Mouse (Mus musculus): Measurements from ENCODE around the gene Cd209e. TPM values are rescaled to one million over a fixed set of nuclear protein-coding genes. Genes with fewer than 3 reads are reported as not detected.

Gene Cd209e
- polyA plus RNA-seq (2014; fragmentation: Illumina TruSeq; extraction: RNeasy Lipid Tissue Mini Kit (QIAGEN cat#74804); ENCODE audit: low read depth, low replicate concordance) = not detected

GRCm38 (mm10) chr8:3854209-3854608 is at the start of gene Cd209e:
Gene Cd209e, minus strand, starts transcription at chr8:3854309.

GRCm38 (mm10) chr8:3878455-3878854 is 24.3 kb upstream of the Cd209e start, which contains the start of gene Cd209d:
Gene Cd209d, minus strand, starts transcription at chr8:3878555.

Other genes starting within 250 kb of the Cd209e start
- gene Xab2, start 233.0 kb downstream of the Cd209e start, polyA plus RNA-seq (2014; fragmentation: Illumina TruSeq; extraction: RNeasy Lipid Tissue Mini Kit (QIAGEN cat#74804); ENCODE audit: low read depth, low replicate concordance) = 16.1 TPM
- gene Pet100, start 232.8 kb downstream of the Cd209e start, polyA plus RNA-seq (2014; fragmentation: Illumina TruSeq; extraction: RNeasy Lipid Tissue Mini Kit (QIAGEN cat#74804); ENCODE audit: low read depth, low replicate concordance) = 38.0 TPM
- not detected for gene Pcp2, start 228.8 kb downstream of the Cd209e start, polyA plus RNA-seq (2014; fragmentation: Illumina TruSeq; extraction: RNeasy Lipid Tissue Mini Kit (QIAGEN cat#74804); ENCODE audit: low read depth, low replicate concordance)
- gene Stxbp2, start 223.4 kb downstream of the Cd209e start, polyA plus RNA-seq (2014; fragmentation: Illumina TruSeq; extraction: RNeasy Lipid Tissue Mini Kit (QIAGEN cat#74804); ENCODE audit: low read depth, low replicate concordance) = 9.3 TPM
- gene Retn, start 198.5 kb downstream of the Cd209e start, polyA plus RNA-seq (2014; fragmentation: Illumina TruSeq; extraction: RNeasy Lipid Tissue Mini Kit (QIAGEN cat#74804); ENCODE audit: low read depth, low replicate concordance) = 5.4 TPM
- gene Mcemp1, start 188.6 kb downstream of the Cd209e start, polyA plus RNA-seq (2014; fragmentation: Illumina TruSeq; extraction: RNeasy Lipid Tissue Mini Kit (QIAGEN cat#74804); ENCODE audit: low read depth, low replicate concordance) = not detected
- gene Fcor, start 181.9 kb downstream of the Cd209e start, polyA plus RNA-seq (2014; fragmentation: Illumina TruSeq; extraction: RNeasy Lipid Tissue Mini Kit (QIAGEN cat#74804); ENCODE audit: low read depth, low replicate concordance) = 5.2 TPM
- 24.2 TPM for gene Trappc5, start 178.0 kb downstream of the Cd209e start, polyA plus RNA-seq (2014; fragmentation: Illumina TruSeq; extraction: RNeasy Lipid Tissue Mini Kit (QIAGEN cat#74804); ENCODE audit: low read depth, low replicate concordance)
- gene Fcer2a, start 160.1 kb downstream of the Cd209e start, polyA plus RNA-seq (2014; fragmentation: Illumina TruSeq; extraction: RNeasy Lipid Tissue Mini Kit (QIAGEN cat#74804); ENCODE audit: low read depth, low replicate concordance) = 0.73 TPM
- gene Clec4g, start 133.7 kb downstream of the Cd209e start, polyA plus RNA-seq (2014; fragmentation: Illumina TruSeq; extraction: RNeasy Lipid Tissue Mini Kit (QIAGEN cat#74804); ENCODE audit: low read depth, low replicate concordance) = 0.99 TPM
- gene Cd209a, start 105.3 kb downstream of the Cd209e start, polyA plus RNA-seq (2014; fragmentation: Illumina TruSeq; extraction: RNeasy Lipid Tissue Mini Kit (QIAGEN cat#74804); ENCODE audit: low read depth, low replicate concordance) = 0.76 TPM
- gene Cd209d, start 24.2 kb upstream of the Cd209e start, polyA plus RNA-seq (2014; fragmentation: Illumina TruSeq; extraction: RNeasy Lipid Tissue Mini Kit (QIAGEN cat#74804); ENCODE audit: low read depth, low replicate concordance) = not detected
- 0.52 TPM for gene Cd209b, start 72.5 kb upstream of the Cd209e start, polyA plus RNA-seq (2014; fragmentation: Illumina TruSeq; extraction: RNeasy Lipid Tissue Mini Kit (QIAGEN cat#74804); ENCODE audit: low read depth, low replicate concordance)
- gene Cd209c, start 100.4 kb upstream of the Cd209e start, polyA plus RNA-seq (2014; fragmentation: Illumina TruSeq; extraction: RNeasy Lipid Tissue Mini Kit (QIAGEN cat#74804); ENCODE audit: low read depth, low replicate concordance) = 0.29 TPM

All from heart, adult 10 weeks (tissue).